In genomic region chr3:26331177-26332061, GRCm38 (mm10) we compare ENCODE assay signal across 7 mouse cellular contexts. TPM values are rescaled to one million over a fixed set of nuclear protein-coding genes. Genes with fewer than 3 reads are reported as not detected.
DNase-seq lines count a peak whose midpoint lies in the region; ATAC-seq and TF ChIP-seq lines count a peak whose summit lies in the region.

No protein-coding gene starts in this region.

- ATAC-seq in neural tube, embryonic 14.5 days (ENCODE audit: low read depth): peak; percentile 82

- H3K9ac ChIP-seq in neural tube, embryonic 14.5 days (replicated peaks; ENCODE audit: low read depth, low read length): peak overlapping the region; percentile 80

- H3K36me3 ChIP-seq in thymus, adult 2 months (ENCODE audit: control insufficient read depth, insufficient read depth, low read length): no peaks in the 10 kb centered on the region
- H3K36me3 ChIP-seq in hindbrain, embryonic 10.5 days: no peaks in the 10 kb centered on the region
- H3K36me3 ChIP-seq in neural tube, embryonic 14.5 days (ENCODE audit: control insufficient read depth, insufficient read depth, low read length): no peaks in the 10 kb centered on the region

- H3K4me3 ChIP-seq in thymus, adult 2 months (ENCODE audit: control insufficient read depth, insufficient read depth, low read length): 0 out of 2 replicates have a peak overlapping the region, but pooled peaks have one; percentile 7
- peak overlapping the region; percentile 75 for H3K4me3 ChIP-seq in hindbrain, embryonic 10.5 days
- H3K4me3 ChIP-seq in neural tube, embryonic 14.5 days (ENCODE audit: low read depth, low read length): peak overlapping the region; percentile 77

- no peak for DNase-seq in thymus, adult 2 months
- DNase-seq in thymus, postnatal 14 days: no peak
- peak; percentile 70 for DNase-seq in embryo, embryonic 10 days (ENCODE audit: low spot score)
- DNase-seq in hindbrain, embryonic 10.5 days (ENCODE audit: low spot score): peak; percentile 67
- DNase-seq in left cerebral cortex, postnatal 36 days (ENCODE audit: low spot score in 2 of 2): peak; percentile 74 to 81
- no peak for DNase-seq in c-Kit-positive CD71-positive TER-119-positive erythroid progenitor cells, embryonic 14.5 days (ENCODE audit: low spot score)

- TF ChIP-seq CTCF in thymus, adult 2 months (IDR thresholded peaks at IDR 0.05; ENCODE audit: borderline replicate concordance, control insufficient read depth, extremely low read depth, insufficient read depth, low read length, poor library complexity): no peak

- peak overlapping the region; percentile 70 for H3K4me2 ChIP-seq in neural tube, embryonic 14.5 days (ENCODE audit: low read depth, low read length)

- no peak for TF ChIP-seq POLR2A in thymus, adult 2 months (IDR thresholded peaks at IDR 0.05; ENCODE audit: control insufficient read depth, extremely low read depth, insufficient read depth, low read length, poor library complexity)

- H3K4me1 ChIP-seq in thymus, adult 2 months (replicated peaks; ENCODE audit: control insufficient read depth, insufficient read depth, low read length): no peaks in the 10 kb centered on the region
- peaks cover 20% of the 10 kb centered on the region; the same call in 1 of the 2 replicates for H3K4me1 ChIP-seq in hindbrain, embryonic 10.5 days (replicated peaks)
- peaks cover 3% of the 10 kb centered on the region; the same call in 1 of the 2 replicates for H3K4me1 ChIP-seq in neural tube, embryonic 14.5 days (ENCODE audit: control insufficient read depth, insufficient read depth, low read length)

- WGBS in thymus, adult 2 months: 6% methylated on average over 59 of the region's 60 CpGs
- WGBS in hindbrain, embryonic 10.5 days: under 1% methylated on average over 60 of the region's 60 CpGs
- under 1% methylated on average over 60 of the region's 60 CpGs for WGBS in neural tube, embryonic 14.5 days

- H3K27ac ChIP-seq in thymus, adult 2 months (ENCODE audit: control insufficient read depth, insufficient read depth, low read length): no peak overlapping the region
- peak overlapping the region; percentile 87 for H3K27ac ChIP-seq in hindbrain, embryonic 10.5 days
- H3K27ac ChIP-seq in neural tube, embryonic 14.5 days (ENCODE audit: low read depth, low read length): peak overlapping the region; percentile 85

- H3K27me3 ChIP-seq in thymus, adult 2 months (ENCODE audit: control insufficient read depth, insufficient read depth, low read length): no peaks in the 10 kb centered on the region
- H3K27me3 ChIP-seq in hindbrain, embryonic 10.5 days (ENCODE audit: insufficient read depth, poor library complexity, severe bottlenecking): peaks cover 59% of the 10 kb centered on the region
- peaks cover 4% of the 10 kb centered on the region; the same call in 1 of the 2 replicates for H3K27me3 ChIP-seq in neural tube, embryonic 14.5 days (ENCODE audit: control insufficient read depth, insufficient read depth, low read length)

- no peaks in the 10 kb centered on the region for H3K9me3 ChIP-seq in hindbrain, embryonic 10.5 days
- no peaks in the 10 kb centered on the region for H3K9me3 ChIP-seq in neural tube, embryonic 14.5 days (ENCODE audit: control insufficient read depth, low read length)

- intact Hi-C loops in left cerebral cortex, postnatal 36 days (cut with DNase I): loop anchor here (5.0 to 10.0 kb wide), 3 partner anchors 179 to 503 kb away; no protein-coding TSS in a partner anchor

RNA-seq across cellular contexts. Expression of gene Nlgn1, which starts 0.8 kb away (rescaled TPM):
- 0.83 and 0.96 TPM in 2 replicates for polyA plus RNA-seq in thymus, adult 2 months (2012; rRNA removed)
- 1.3 and 2.5 TPM in 2 replicates for polyA plus RNA-seq in hindbrain, embryonic 10.5 days (2016; fragmentation: Nextera tagmentation; extraction: Ambion mirVana)
- total RNA-seq in left cerebral cortex, postnatal 36 days (2021): 100 to 1,000 TPM; 101 to 106 TPM
- 33.5 and 39.3 TPM in 2 replicates for polyA plus RNA-seq in neural tube, embryonic 14.5 days (2014; fragmentation: Nextera tagmentation; extraction: Ambion mirVana)

Comparison
In these comparisons a context has a peak if more than half of its experiments do, and no peak if none do; other contexts are left out.
1. DNase-seq: peak in embryo, embryonic 10 days (single experiment), hindbrain, embryonic 10.5 days (single experiment) and left cerebral cortex, postnatal 36 days (2 of 2); none in thymus, adult 2 months (single experiment), thymus, postnatal 14 days (single experiment) and c-Kit-positive CD71-positive TER-119-positive erythroid progenitor cells, embryonic 14.5 days (single experiment).
2. H3K4me3 ChIP-seq: peak in every context shown above with its lines; median percentile 77 in neural tube, embryonic 14.5 days; 75 in hindbrain, embryonic 10.5 days; 7 in thymus, adult 2 months.